Mouse (Mus musculus): ENCODE data around the gene Anks1b. TPM values are rescaled to one million over a fixed set of nuclear protein-coding genes. Genes with fewer than 3 reads are reported as not detected.
A peak's percentile ranks its signal among the peaks of the same experiment; 100 is the strongest.

The Anks1b gene
- polyA plus RNA-seq, 1 experiment from 2014 or later, result 23.6 TPM

GRCm38 (mm10) chr10:90964511-90964910 is 1091.2 kb downstream of the Anks1b start:
- H3K27ac ChIP-seq, result no peak overlapping the region
- H3K9me3 ChIP-seq, result no peaks in the 10 kb centered on the region
- H3K4me3 ChIP-seq (replicated peaks), result no peak overlapping the region
- peaks cover 14% of the 10 kb centered on the region for H3K4me1 ChIP-seq
- ATAC-seq (ENCODE audit: low FRiP score), result peak; percentile 24; the same call in 1 of the 2 replicates
- H3K4me2 ChIP-seq, result no peak overlapping the region
- peaks cover 41% of the 10 kb centered on the region for H3K27me3 ChIP-seq
- H3K9ac ChIP-seq, result no peak overlapping the region
- H3K36me3 ChIP-seq (replicated peaks), result no peaks in the 10 kb centered on the region
- WGBS, result 30% methylated on average over 9 of the region's 9 CpGs

- 47% methylated on average over 14 of the region's 14 CpGs for WGBS
- Histone ChIP-seq H3K36me3 (replicated peaks) (no peaks in the 10 kb centered on the region), H3K4me2 (no peak overlapping the region), H3K27me3 (peaks cover 51% of the 10 kb centered on the region), H3K9me3 (no peaks in the 10 kb centered on the region), H3K4me1 (peaks cover 21% of the 10 kb centered on the region), H3K9ac (no peak overlapping the region), H3K27ac (no peak overlapping the region), H3K4me3 (replicated peaks) (no peak overlapping the region)
- ATAC-seq (ENCODE audit: low FRiP score), result no peak
These were observed 1092.5 kb downstream of the Anks1b start for GRCm38 (mm10) chr10:90965671-90966315.

GRCm38 (mm10) chr10:90966821-90967220 is 1093.5 kb downstream of the Anks1b start:
- no peak overlapping the region for H3K4me3 ChIP-seq (replicated peaks)
- peaks cover 51% of the 10 kb centered on the region for H3K27me3 ChIP-seq
- no peaks in the 10 kb centered on the region for H3K9me3 ChIP-seq
- H3K36me3 ChIP-seq (replicated peaks), result no peaks in the 10 kb centered on the region
- peak; percentile 21; the same call in 1 of the 2 replicates for ATAC-seq (ENCODE audit: low FRiP score)
- H3K27ac ChIP-seq, result no peak overlapping the region
- H3K9ac ChIP-seq, result no peak overlapping the region
- 36% methylated on average over 9 of the region's 9 CpGs for WGBS
- H3K4me1 ChIP-seq, result peaks cover 21% of the 10 kb centered on the region
- H3K4me2 ChIP-seq, result no peak overlapping the region

GRCm38 (mm10) chr10:90968247-90968646 is 1094.9 kb downstream of the Anks1b start:
- 87% methylated on average over 10 of the region's 10 CpGs for WGBS
- no peaks in the 10 kb centered on the region for H3K36me3 ChIP-seq (replicated peaks)
- no peak overlapping the region for H3K9ac ChIP-seq
- H3K4me1 ChIP-seq, result peaks cover 21% of the 10 kb centered on the region
- no peaks in the 10 kb centered on the region for H3K9me3 ChIP-seq
- H3K27me3 ChIP-seq, result peaks cover 51% of the 10 kb centered on the region
- H3K27ac ChIP-seq, result no peak overlapping the region
- ATAC-seq (ENCODE audit: low FRiP score), result no peak
- no peak overlapping the region for H3K4me3 ChIP-seq (replicated peaks)
- H3K4me2 ChIP-seq, result no peak overlapping the region

GRCm38 (mm10) chr10:90969355-90970174 is 1096.3 kb downstream of the Anks1b start:
- WGBS, result under 1% methylated on average over 70 of the region's 72 CpGs
- Histone ChIP-seq H3K4me2 (peak overlapping the region; percentile 92), H3K36me3 (replicated peaks) (no peaks in the 10 kb centered on the region), H3K9ac (peak overlapping the region; percentile 62), H3K4me3 (replicated peaks) (peak overlapping the region; percentile 48), H3K4me1 (peaks cover 17% of the 10 kb centered on the region), H3K27me3 (peaks cover 51% of the 10 kb centered on the region), H3K9me3 (no peaks in the 10 kb centered on the region), H3K27ac (no peak overlapping the region)
- peak; percentile 52 for ATAC-seq (ENCODE audit: low FRiP score)

GRCm38 (mm10) chr10:90970560-90970959 is 1097.3 kb downstream of the Anks1b start:
- Histone ChIP-seq H3K9me3 (no peaks in the 10 kb centered on the region), H3K4me2 (no peak overlapping the region), H3K9ac (no peak overlapping the region), H3K27ac (no peak overlapping the region), H3K4me3 (replicated peaks) (no peak overlapping the region), H3K4me1 (peaks cover 16% of the 10 kb centered on the region), H3K36me3 (replicated peaks) (no peaks in the 10 kb centered on the region), H3K27me3 (peaks cover 47% of the 10 kb centered on the region)
- WGBS, result 37% methylated on average over 4 of the region's 4 CpGs
- no peak for ATAC-seq (ENCODE audit: low FRiP score)

- Histone ChIP-seq H3K9ac (no peak overlapping the region), H3K4me3 (replicated peaks) (no peak overlapping the region), H3K4me1 (peaks cover 11% of the 10 kb centered on the region), H3K9me3 (no peaks in the 10 kb centered on the region), H3K27ac (no peak overlapping the region), H3K36me3 (replicated peaks) (no peaks in the 10 kb centered on the region), H3K4me2 (no peak overlapping the region), H3K27me3 (peaks cover 14% of the 10 kb centered on the region)
- WGBS, result 77% methylated on average over 2 of the region's 2 CpGs
- no peak for ATAC-seq (ENCODE audit: low FRiP score)
These were observed 1100.8 kb downstream of the Anks1b start for GRCm38 (mm10) chr10:90974084-90974483.

- Histone ChIP-seq H3K9me3 (no peaks in the 10 kb centered on the region), H3K27me3 (peaks cover 10% of the 10 kb centered on the region; the same call in 1 of the 2 replicates), H3K4me1 (peaks cover 7% of the 10 kb centered on the region), H3K36me3 (replicated peaks) (no peaks in the 10 kb centered on the region), H3K9ac (no peak overlapping the region), H3K4me2 (no peak overlapping the region), H3K27ac (no peak overlapping the region), H3K4me3 (replicated peaks) (no peak overlapping the region)
- WGBS, result 89% methylated on average over 6 of the region's 6 CpGs
- ATAC-seq (ENCODE audit: low FRiP score), result no peak
These were observed 1101.2 kb downstream of the Anks1b start for GRCm38 (mm10) chr10:90974491-90974890.

- 94% methylated on average over 4 of the region's 4 CpGs for WGBS
- Histone ChIP-seq H3K27ac (no peak overlapping the region), H3K4me2 (no peak overlapping the region), H3K36me3 (replicated peaks) (no peaks in the 10 kb centered on the region), H3K9ac (no peak overlapping the region), H3K27me3 (no peaks in the 10 kb centered on the region), H3K9me3 (no peaks in the 10 kb centered on the region), H3K4me3 (replicated peaks) (no peak overlapping the region), H3K4me1 (no peaks in the 10 kb centered on the region)
- no peak for ATAC-seq (ENCODE audit: low FRiP score)
These were observed 1108.5 kb downstream of the Anks1b start for GRCm38 (mm10) chr10:90981811-90982210.

- no peak overlapping the region for H3K9ac ChIP-seq
- no peaks in the 10 kb centered on the region for H3K4me1 ChIP-seq
- no peaks in the 10 kb centered on the region for H3K36me3 ChIP-seq (replicated peaks)
- H3K9me3 ChIP-seq, result no peaks in the 10 kb centered on the region
- ATAC-seq (ENCODE audit: low FRiP score), result no peak
- 85% methylated on average over 8 of the region's 8 CpGs for WGBS
- H3K4me3 ChIP-seq (replicated peaks), result no peak overlapping the region
- no peak overlapping the region for H3K4me2 ChIP-seq
- H3K27ac ChIP-seq, result no peak overlapping the region
- H3K27me3 ChIP-seq, result no peaks in the 10 kb centered on the region
These were observed 1109.7 kb downstream of the Anks1b start for GRCm38 (mm10) chr10:90983046-90983445.

GRCm38 (mm10) chr10:90990340-90990739 is 1117.0 kb downstream of the Anks1b start:
- H3K4me1 ChIP-seq, result no peaks in the 10 kb centered on the region
- no peak overlapping the region for H3K27ac ChIP-seq
- WGBS, result 92% methylated on average over 6 of the region's 6 CpGs
- no peaks in the 10 kb centered on the region for H3K27me3 ChIP-seq
- no peaks in the 10 kb centered on the region for H3K9me3 ChIP-seq
- H3K36me3 ChIP-seq (replicated peaks), result peaks cover 20% of the 10 kb centered on the region
- ATAC-seq (ENCODE audit: low FRiP score), result no peak
- no peak overlapping the region for H3K4me2 ChIP-seq
- H3K9ac ChIP-seq, result no peak overlapping the region
- H3K4me3 ChIP-seq (replicated peaks), result no peak overlapping the region

GRCm38 (mm10) chr10:90992237-90992636 is 1118.9 kb downstream of the Anks1b start:
- WGBS, result 82% methylated on average over 6 of the region's 6 CpGs
- no peaks in the 10 kb centered on the region for H3K4me1 ChIP-seq

More at GRCm38 (mm10) chr10:90992237-90992636, 1118.9 kb downstream of the Anks1b start:
- Histone ChIP-seq H3K9ac (no peak overlapping the region), H3K4me3 (replicated peaks) (no peak overlapping the region), H3K4me2 (no peak overlapping the region), H3K27ac (no peak overlapping the region), H3K27me3 (no peaks in the 10 kb centered on the region), H3K9me3 (no peaks in the 10 kb centered on the region), H3K36me3 (replicated peaks) (peaks cover 33% of the 10 kb centered on the region)
- no peak for ATAC-seq (ENCODE audit: low FRiP score)
